Mouse (Mus musculus): ENCODE data around the gene Uck1. TPM values are rescaled to one million over a fixed set of nuclear protein-coding genes. Genes with fewer than 3 reads are reported as not detected.

Gene Uck1
- total and polyA plus RNA-seq, 2 experiments from 2014 or later = 32.1 to 55.1 TPM

GRCm38 (mm10) chr2:32222057-32222456 lies 37.9 kb downstream of the Uck1 start:
- ATAC-seq (ENCODE audit: insufficient read depth, low read depth) (no peak), DNase-seq (ENCODE audit: low spot score) (no peak)
- H3K9me3 ChIP-seq (replicated peaks; ENCODE audit: control insufficient read depth, low read length) = no peaks in the 10 kb centered on the region
- no peaks in the 10 kb centered on the region for H3K4me1 ChIP-seq (ENCODE audit: control insufficient read depth, insufficient read depth)
- 76% methylated on average over 10 of the region's 10 CpGs for WGBS
- no peaks in the 10 kb centered on the region for H3K27me3 ChIP-seq (ENCODE audit: control insufficient read depth, insufficient read depth, low read length)
- TF ChIP-seq CTCF (IDR thresholded peaks at IDR 0.05; ENCODE audit: low read depth) (no peak), EP300 (IDR thresholded peaks at IDR 0.05; ENCODE audit: low read depth) (no peak)
- no peak overlapping the region for H3K4me3 ChIP-seq (ENCODE audit: low read depth, low read length)
- H3K36me3 ChIP-seq (replicated peaks; ENCODE audit: control insufficient read depth, insufficient read depth, low read length) = peaks cover 100% of the 10 kb centered on the region
- H3K4me2 ChIP-seq (ENCODE audit: low read depth, low read length) = no peak overlapping the region
- no peak overlapping the region for H3K9ac ChIP-seq (replicated peaks; ENCODE audit: low read depth, low read length)
- no peak overlapping the region for H3K27ac ChIP-seq (ENCODE audit: low read depth)

GRCm38 (mm10) chr2:32221577-32221976 lies 38.4 kb downstream of the Uck1 start:
- no peak for DNase-seq (ENCODE audit: low spot score)
- WGBS = 86% methylated on average over 7 of the region's 7 CpGs

GRCm38 (mm10) chr2:32220969-32221368 lies 39.0 kb downstream of the Uck1 start:
- H3K4me2 ChIP-seq (ENCODE audit: low read depth, low read length) = no peak overlapping the region
- ATAC-seq (ENCODE audit: insufficient read depth, low read depth) (no peak), DNase-seq (ENCODE audit: low spot score) (no peak)
- no peaks in the 10 kb centered on the region for H3K9me3 ChIP-seq (replicated peaks; ENCODE audit: control insufficient read depth, low read length)
- H3K36me3 ChIP-seq (replicated peaks; ENCODE audit: control insufficient read depth, insufficient read depth, low read length) = peaks cover 100% of the 10 kb centered on the region
- no peak overlapping the region for H3K27ac ChIP-seq (ENCODE audit: low read depth)
- H3K4me3 ChIP-seq (ENCODE audit: low read depth, low read length) = no peak overlapping the region
- no peaks in the 10 kb centered on the region for H3K27me3 ChIP-seq (ENCODE audit: control insufficient read depth, insufficient read depth, low read length)
- WGBS = 91% methylated on average over 10 of the region's 10 CpGs
- TF ChIP-seq EP300 (IDR thresholded peaks at IDR 0.05; ENCODE audit: low read depth) (no peak), CTCF (IDR thresholded peaks at IDR 0.05; ENCODE audit: low read depth) (no peak)
- no peaks in the 10 kb centered on the region for H3K4me1 ChIP-seq (ENCODE audit: control insufficient read depth, insufficient read depth)
- H3K9ac ChIP-seq (replicated peaks; ENCODE audit: low read depth, low read length) = no peak overlapping the region

More at GRCm38 (mm10) chr2:32221577-32221976, 38.4 kb downstream of the Uck1 start:
- H3K4me2 ChIP-seq (ENCODE audit: low read depth, low read length) = no peak overlapping the region
- no peak overlapping the region for H3K4me3 ChIP-seq (ENCODE audit: low read depth, low read length)
- H3K9ac ChIP-seq (replicated peaks; ENCODE audit: low read depth, low read length) = no peak overlapping the region
- no peak for ATAC-seq (ENCODE audit: insufficient read depth, low read depth)
- H3K27ac ChIP-seq (ENCODE audit: low read depth) = no peak overlapping the region
- H3K9me3 ChIP-seq (replicated peaks; ENCODE audit: control insufficient read depth, low read length) = no peaks in the 10 kb centered on the region
- no peaks in the 10 kb centered on the region for H3K27me3 ChIP-seq (ENCODE audit: control insufficient read depth, insufficient read depth, low read length)
- TF ChIP-seq CTCF (IDR thresholded peaks at IDR 0.05; ENCODE audit: low read depth) (no peak), EP300 (IDR thresholded peaks at IDR 0.05; ENCODE audit: low read depth) (no peak)
- peaks cover 100% of the 10 kb centered on the region for H3K36me3 ChIP-seq (replicated peaks; ENCODE audit: control insufficient read depth, insufficient read depth, low read length)
- no peaks in the 10 kb centered on the region for H3K4me1 ChIP-seq (ENCODE audit: control insufficient read depth, insufficient read depth)

- TF ChIP-seq EP300 (IDR thresholded peaks at IDR 0.05; ENCODE audit: low read depth) = no peak
- no peak for TF ChIP-seq CTCF (IDR thresholded peaks at IDR 0.05; ENCODE audit: low read depth)
- Histone ChIP-seq H3K9me3 (replicated peaks; ENCODE audit: control insufficient read depth, low read length) (no peaks in the 10 kb centered on the region), H3K4me1 (ENCODE audit: control insufficient read depth, insufficient read depth) (no peaks in the 10 kb centered on the region), H3K36me3 (replicated peaks; ENCODE audit: control insufficient read depth, insufficient read depth, low read length) (peaks cover 100% of the 10 kb centered on the region), H3K27me3 (ENCODE audit: control insufficient read depth, insufficient read depth, low read length) (no peaks in the 10 kb centered on the region), H3K4me3 (ENCODE audit: low read depth, low read length) (no peak overlapping the region), H3K27ac (ENCODE audit: low read depth) (no peak overlapping the region), H3K4me2 (ENCODE audit: low read depth, low read length) (no peak overlapping the region), H3K9ac (replicated peaks; ENCODE audit: low read depth, low read length) (no peak overlapping the region)
- WGBS = 88% methylated on average over 6 of the region's 6 CpGs
- ATAC-seq (ENCODE audit: insufficient read depth, low read depth) = no peak
- DNase-seq (ENCODE audit: low spot score) = no peak
These were observed 39.9 kb downstream of the Uck1 start for GRCm38 (mm10) chr2:32220021-32220420.

- DNase-seq (ENCODE audit: low spot score) (no peak), ATAC-seq (ENCODE audit: insufficient read depth, low read depth) (no peak)
- TF ChIP-seq CTCF (IDR thresholded peaks at IDR 0.05; ENCODE audit: low read depth) = no peak
- no peak for TF ChIP-seq EP300 (IDR thresholded peaks at IDR 0.05; ENCODE audit: low read depth)
- Histone ChIP-seq H3K36me3 (replicated peaks; ENCODE audit: control insufficient read depth, insufficient read depth, low read length) (peaks cover 100% of the 10 kb centered on the region), H3K9ac (replicated peaks; ENCODE audit: low read depth, low read length) (no peak overlapping the region), H3K4me2 (ENCODE audit: low read depth, low read length) (no peak overlapping the region), H3K4me3 (ENCODE audit: low read depth, low read length) (no peak overlapping the region), H3K27me3 (ENCODE audit: control insufficient read depth, insufficient read depth, low read length) (no peaks in the 10 kb centered on the region), H3K4me1 (ENCODE audit: control insufficient read depth, insufficient read depth) (no peaks in the 10 kb centered on the region), H3K27ac (ENCODE audit: low read depth) (no peak overlapping the region), H3K9me3 (replicated peaks; ENCODE audit: control insufficient read depth, low read length) (no peaks in the 10 kb centered on the region)
- 88% methylated on average over 14 of the region's 14 CpGs for WGBS
These were observed 40.5 kb downstream of the Uck1 start for GRCm38 (mm10) chr2:32219501-32219900.
